Mouse (Mus musculus): ENCODE data around the gene Tunar.

Gene Tunar

GRCm38 (mm10) chr12:105403742-105404141 lies 70.1 kb downstream of the Tunar start:
- DNase-seq (ENCODE audit: low spot score): no peak

GRCm38 (mm10) chr12:105406008-105406407 lies 72.3 kb downstream of the Tunar start:
- DNase-seq (ENCODE audit: low spot score): no peak

GRCm38 (mm10) chr12:105413909-105414308 lies 80.2 kb downstream of the Tunar start:
- DNase-seq (ENCODE audit: low spot score): no peak

- no peak for DNase-seq (ENCODE audit: low spot score)
Observed at GRCm38 (mm10) chr12:105420476-105420875, 86.8 kb downstream of the Tunar start.

- DNase-seq (ENCODE audit: low spot score): no peak
Observed at GRCm38 (mm10) chr12:105426541-105426940, 92.9 kb downstream of the Tunar start.

GRCm38 (mm10) chr12:105427039-105427757 lies 93.5 kb downstream of the Tunar start:
- DNase-seq (ENCODE audit: low spot score): peak; percentile 28

- no peak for DNase-seq (ENCODE audit: low spot score)
Observed at GRCm38 (mm10) chr12:105431872-105432271, 98.2 kb downstream of the Tunar start.

GRCm38 (mm10) chr12:105432807-105433206 lies 99.1 kb downstream of the Tunar start:
- DNase-seq (ENCODE audit: low spot score): no peak
